Mouse (Mus musculus) layer of hippocampus, adult 6 months (tissue): Measurements from ENCODE around the gene Spopl. TPM values are rescaled to one million over a fixed set of nuclear protein-coding genes. Genes with fewer than 3 reads are reported as not detected.

Experiments used
- long read RNA-seq, 2 experiments: library from polyadenylated mRNA; unstranded; transcript quantifications; one replicate each; pipeline ENCODE4 v2.0.0; 2019 to 2020
- polyA plus RNA-seq: library from polyadenylated mRNA; unstranded; fragments of <200 nt; fragmentation: Nextera tagmentation; gene quantifications from 2 replicates; pipeline ENCODE4 v1.2.3, GENCODE M21; 2021

Gene Spopl
- 1.2 and 1.5 TPM in 2 replicates for polyA plus RNA-seq
- long read RNA-seq, experiment 1, full-length matches to known transcripts = 1 of 5 reads
- long read RNA-seq, experiment 1, partial matches to known transcripts = 3 of 5 reads
- long read RNA-seq, experiment 1, other reads (novel, unspliced or antisense) = 1 of 5 reads
- long read RNA-seq, experiment 2, full-length matches to known transcripts = 14 of 29 reads
- long read RNA-seq, experiment 2, partial matches to known transcripts = 2 of 29 reads
- long read RNA-seq, experiment 2, other reads (novel, unspliced or antisense) = 13 of 29 reads

GRCm38 (mm10) chr2:23571302-23572156 is at the start of gene Spopl:
Gene Spopl, minus strand, starts transcription at chr2:23572106.

